Mouse (Mus musculus) heart, embryonic 11.5 days (tissue): ENCODE data around the gene 4930438A08Rik. TPM values are rescaled to one million over a fixed set of nuclear protein-coding genes. Genes with fewer than 3 reads are reported as not detected.

ENCODE experiments used
- ATAC-seq: fragments of 200-750 bp; cut with Nextera tagmentation; replicated peaks from 2 replicates; pipeline ENCODE4 v1.8.0; 2017; ENCODE audit warnings: moderate library complexity; ENCODE audit not compliant: insufficient number of reproducible peaks, low FRiP score, low TSS enrichment
- H3K27ac ChIP-seq: fragments of 300-500 bp; sonication (generic); 2 replicates; pipeline ENCODE4 v1.5.1; 2014; ENCODE audit warnings: mild to moderate bottlenecking, low read depth, low read length
- H3K27me3 ChIP-seq: fragments of 300-500 bp; sonication (generic); 2 replicates; pipeline ENCODE4 v1.6.1; 2014; ENCODE audit warnings: mild to moderate bottlenecking, low read length, mixed read lengths; ENCODE audit not compliant: control insufficient read depth, insufficient read depth
- H3K36me3 ChIP-seq: fragments of 300-500 bp; sonication (generic); 2 replicates; pipeline ENCODE4 v1.6.1; 2014; ENCODE audit warnings: mild to moderate bottlenecking, low read length, moderate library complexity, mixed read lengths; ENCODE audit not compliant: control insufficient read depth, insufficient read depth
- H3K4me1 ChIP-seq: fragments of 300-500 bp; sonication (generic); 2 replicates; pipeline ENCODE4 v1.6.1; 2014; ENCODE audit warnings: low read length; ENCODE audit not compliant: control insufficient read depth, insufficient read depth
- H3K4me2 ChIP-seq: fragments of 300-500 bp; sonication (generic); 2 replicates; pipeline ENCODE4 v1.6.1; 2014; ENCODE audit warnings: mild to moderate bottlenecking, moderate library complexity
- H3K4me3 ChIP-seq: fragments of 300-500 bp; sonication (generic); 2 replicates; pipeline ENCODE4 v1.5.1; 2014; ENCODE audit warnings: low read depth, low read length
- H3K9ac ChIP-seq: fragments of 300-500 bp; sonication (generic); 2 replicates; pipeline ENCODE4 v1.6.1; 2014; ENCODE audit warnings: mild to moderate bottlenecking, low read depth, low read length, moderate library complexity
- H3K9me3 ChIP-seq: fragments of 300-500 bp; sonication (generic); replicated peaks from 2 replicates; pipeline ENCODE4 v1.6.1; 2016; ENCODE audit warnings: low read length; ENCODE audit not compliant: control insufficient read depth
- WGBS: fragments of 180-500 bp; shearing (Covaris S2); extraction: QIAGEN DNeasy Blood & Tissue Kit; methylation state at CpG from one replicate; pipeline ENCODE4 v1.1.7; 2014; ENCODE audit not compliant: insufficient replicate concordance; 5-methylcytosine and 5-hydroxymethylcytosine counted together
- polyA plus RNA-seq: library from polyadenylated mRNA; unstranded; fragments of >200 nt; fragmentation: Nextera tagmentation; extraction: Ambion mirVana; gene quantifications from 2 replicates; pipeline ENCODE4 v1.2.1, GENCODE M21; 2014

Gene 4930438A08Rik
- polyA plus RNA-seq, 1 experiment from 2014 or later: not detected

DNA sequence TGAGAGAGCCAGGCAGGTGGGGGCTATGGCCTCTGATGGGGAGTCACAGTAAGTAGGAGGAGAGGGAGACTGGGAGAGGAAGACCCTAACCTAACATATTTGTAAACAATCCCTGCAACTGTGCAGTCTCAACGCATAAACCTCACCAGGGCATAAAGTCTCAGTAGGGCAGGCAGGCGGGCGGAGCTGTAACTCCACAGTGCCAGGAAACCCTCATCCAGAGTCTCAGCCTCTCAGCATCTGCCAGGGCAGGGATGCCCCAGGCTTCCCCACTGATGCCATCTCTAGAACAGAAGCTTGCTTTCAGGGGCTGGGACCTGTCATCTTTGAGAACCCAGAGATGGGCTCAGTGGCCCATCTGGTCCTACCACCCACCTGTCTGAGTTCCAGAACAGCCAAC is 12.3 kb upstream of the 4930438A08Rik start:
- no peak overlapping the region for H3K27ac ChIP-seq
- no peaks in the 10 kb centered on the region for H3K27me3 ChIP-seq
- 78% methylated on average over 3 of the region's 3 CpGs for WGBS
- H3K4me1 ChIP-seq: no peaks in the 10 kb centered on the region
- H3K4me3 ChIP-seq: no peak overlapping the region
- no peak overlapping the region for H3K9ac ChIP-seq
- no peak overlapping the region for H3K4me2 ChIP-seq
- ATAC-seq: no peak
- no peaks in the 10 kb centered on the region for H3K36me3 ChIP-seq
- no peaks in the 10 kb centered on the region for H3K9me3 ChIP-seq

DNA sequence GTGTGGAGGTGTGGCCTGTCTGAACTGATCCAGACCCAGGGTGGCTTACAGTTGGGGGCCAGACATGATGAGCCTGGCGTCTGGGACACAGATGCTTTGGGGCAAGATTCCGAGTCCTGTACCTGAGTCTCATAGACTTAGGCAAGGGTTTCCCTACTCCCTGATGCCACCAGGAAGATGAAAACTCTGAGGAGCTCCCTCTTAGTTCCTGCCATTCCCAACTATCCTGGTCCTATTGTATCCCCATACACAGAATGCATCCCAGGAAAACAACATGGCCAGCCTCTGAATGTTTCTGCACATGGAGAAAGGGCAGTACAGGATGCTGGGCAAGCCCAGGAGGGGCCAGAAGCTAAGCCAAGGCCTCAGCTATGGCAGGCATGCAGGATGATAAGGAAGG is 11.1 kb upstream of the 4930438A08Rik start:
- Histone ChIP-seq H3K36me3 (no peaks in the 10 kb centered on the region), H3K9me3 (no peaks in the 10 kb centered on the region), H3K27ac (no peak overlapping the region), H3K4me2 (no peak overlapping the region), H3K4me1 (no peaks in the 10 kb centered on the region), H3K9ac (no peak overlapping the region), H3K4me3 (no peak overlapping the region), H3K27me3 (no peaks in the 10 kb centered on the region)
- no peak for ATAC-seq
- 64% methylated on average over 2 of the region's 2 CpGs for WGBS

DNA sequence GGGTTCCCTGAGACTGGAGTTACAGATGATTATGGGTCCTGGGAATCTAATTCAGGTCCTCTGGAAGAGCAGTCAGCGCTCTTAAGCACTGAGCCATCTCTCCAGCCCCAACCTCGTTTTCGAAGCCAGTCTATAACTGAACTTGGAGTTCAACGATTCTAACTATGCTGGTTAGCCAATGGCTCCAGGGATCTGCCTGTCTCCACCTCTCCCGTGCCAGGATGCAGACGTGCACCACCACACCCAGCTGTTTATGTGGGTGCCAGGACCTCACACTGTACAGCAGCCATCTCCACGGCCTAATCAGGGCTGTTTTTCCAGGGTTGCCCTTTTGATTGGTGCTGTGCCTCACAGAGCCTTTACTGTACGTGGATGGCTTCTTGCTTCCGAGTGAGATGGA is 10.1 kb upstream of the 4930438A08Rik start:
- no peaks in the 10 kb centered on the region for H3K9me3 ChIP-seq
- H3K27ac ChIP-seq: no peak overlapping the region
- 72% methylated on average over 9 of the region's 9 CpGs for WGBS
- H3K36me3 ChIP-seq: no peaks in the 10 kb centered on the region
- no peak for ATAC-seq
- H3K4me3 ChIP-seq: no peak overlapping the region
- no peaks in the 10 kb centered on the region for H3K4me1 ChIP-seq
- H3K9ac ChIP-seq: no peak overlapping the region
- H3K4me2 ChIP-seq: no peak overlapping the region
- H3K27me3 ChIP-seq: no peaks in the 10 kb centered on the region

DNA sequence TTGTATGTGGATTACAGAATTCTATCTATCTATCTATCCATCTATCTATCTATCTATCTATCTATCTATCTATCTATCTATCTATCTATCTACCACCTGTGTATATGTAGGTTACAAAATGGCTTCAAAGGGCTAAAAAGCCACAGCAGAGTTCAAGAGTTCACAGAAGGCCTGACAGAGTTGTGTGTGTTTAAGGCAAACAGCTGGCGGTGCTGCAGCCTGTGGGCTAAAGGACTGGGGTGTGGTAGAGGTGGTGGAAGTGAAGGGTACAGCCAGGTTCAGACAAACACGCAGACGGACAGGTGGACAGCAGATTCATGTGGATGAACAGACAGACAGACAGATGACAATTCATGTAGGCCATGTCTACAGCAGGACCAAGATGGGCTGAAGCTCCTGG is 6.3 kb upstream of the 4930438A08Rik start:
- H3K4me2 ChIP-seq: no peak overlapping the region

DNA sequence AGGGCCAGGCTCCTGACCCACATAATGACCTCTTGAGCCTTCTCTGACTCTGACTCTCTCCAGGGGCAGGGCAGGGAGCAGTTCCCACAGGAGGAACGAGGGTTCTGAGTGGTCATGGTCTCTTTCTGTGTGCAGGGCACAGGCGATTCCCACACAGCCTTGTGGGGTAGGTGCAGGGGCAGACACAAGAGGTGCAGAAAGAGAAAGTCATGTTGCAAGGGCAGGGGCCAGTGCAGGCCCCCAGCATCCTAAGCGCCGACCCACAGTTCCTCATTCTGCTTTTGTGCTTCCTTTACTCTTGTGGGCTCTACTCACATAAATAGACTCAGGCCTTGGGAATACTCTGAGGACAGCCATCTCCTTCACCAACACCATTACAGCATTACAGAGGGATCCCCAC is 1.2 kb downstream of the 4930438A08Rik start:
- 68% methylated on average over 4 of the region's 4 CpGs for WGBS
- Histone ChIP-seq H3K4me2 (no peak overlapping the region), H3K4me3 (no peak overlapping the region), H3K27ac (no peak overlapping the region), H3K27me3 (no peaks in the 10 kb centered on the region), H3K36me3 (no peaks in the 10 kb centered on the region), H3K4me1 (no peaks in the 10 kb centered on the region), H3K9me3 (no peaks in the 10 kb centered on the region), H3K9ac (no peak overlapping the region)
- no peak for ATAC-seq

More for the DNA sequence above, 6.3 kb upstream of the 4930438A08Rik start:
- 89% methylated on average over 3 of the region's 3 CpGs for WGBS
- no peaks in the 10 kb centered on the region for H3K4me1 ChIP-seq
- no peaks in the 10 kb centered on the region for H3K36me3 ChIP-seq
- no peaks in the 10 kb centered on the region for H3K9me3 ChIP-seq
- no peak overlapping the region for H3K27ac ChIP-seq
- no peak overlapping the region for H3K4me3 ChIP-seq
- ATAC-seq: no peak
- H3K27me3 ChIP-seq: no peaks in the 10 kb centered on the region
- no peak overlapping the region for H3K9ac ChIP-seq

DNA sequence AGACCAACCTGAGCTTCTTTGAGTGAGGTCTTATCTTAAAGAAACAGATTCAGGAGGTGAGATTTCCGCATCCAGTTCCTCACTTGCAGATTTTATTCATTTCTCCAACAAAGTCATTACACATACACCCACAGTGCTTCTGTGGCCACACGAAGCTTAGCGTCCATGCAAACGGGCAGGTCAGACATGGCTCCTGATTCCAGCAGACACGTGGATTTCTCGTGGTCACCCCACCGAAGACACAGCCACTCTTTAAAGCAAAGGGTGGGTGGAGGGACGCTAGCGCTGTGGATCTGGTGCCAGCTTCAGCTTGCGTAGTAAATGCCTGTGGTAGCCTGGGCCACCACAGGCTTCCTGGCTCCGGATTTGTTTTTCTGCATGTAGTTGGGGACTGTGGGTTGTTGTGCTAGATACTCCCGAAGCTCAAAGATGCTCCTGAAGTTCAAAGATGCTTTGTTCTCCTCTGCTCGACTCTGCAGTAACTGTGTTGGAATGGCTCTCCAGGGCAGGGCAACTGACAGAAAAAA is 7.4 kb downstream of the 4930438A08Rik start:
- Histone ChIP-seq H3K4me3 (no peak overlapping the region), H3K4me1 (no peaks in the 10 kb centered on the region), H3K9ac (no peak overlapping the region), H3K36me3 (no peaks in the 10 kb centered on the region), H3K27ac (no peak overlapping the region), H3K27me3 (no peaks in the 10 kb centered on the region), H3K4me2 (no peak overlapping the region), H3K9me3 (no peaks in the 10 kb centered on the region)
- WGBS: 80% methylated on average over 13 of the region's 13 CpGs
- ATAC-seq: no peak

DNA sequence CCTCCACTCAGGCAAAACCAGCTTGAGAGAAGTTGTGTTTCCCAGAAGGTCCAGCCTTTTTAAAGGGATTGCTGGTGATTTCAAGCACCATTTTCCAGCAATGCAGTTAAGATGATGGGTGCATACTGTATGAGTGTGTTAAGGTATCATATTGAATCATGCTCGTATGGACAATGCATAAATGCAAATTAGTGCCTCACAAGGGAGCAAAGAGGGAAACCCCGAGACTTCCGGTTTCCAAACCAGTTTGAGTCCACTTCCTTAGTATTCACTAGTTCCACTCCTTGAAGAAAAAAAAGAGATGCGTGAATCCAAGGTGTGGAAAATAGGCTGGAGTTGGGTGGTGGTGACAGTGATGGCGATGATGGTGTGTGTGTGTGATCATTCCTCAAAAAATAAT is 7.9 kb downstream of the 4930438A08Rik start:
- no peak overlapping the region for H3K4me2 ChIP-seq
- WGBS: 69% methylated on average over 5 of the region's 5 CpGs
- H3K4me3 ChIP-seq: no peak overlapping the region
- H3K4me1 ChIP-seq: no peaks in the 10 kb centered on the region
- H3K27me3 ChIP-seq: no peaks in the 10 kb centered on the region
- no peaks in the 10 kb centered on the region for H3K9me3 ChIP-seq
- no peak for ATAC-seq
- H3K27ac ChIP-seq: no peak overlapping the region
- no peaks in the 10 kb centered on the region for H3K36me3 ChIP-seq
- H3K9ac ChIP-seq: no peak overlapping the region

DNA sequence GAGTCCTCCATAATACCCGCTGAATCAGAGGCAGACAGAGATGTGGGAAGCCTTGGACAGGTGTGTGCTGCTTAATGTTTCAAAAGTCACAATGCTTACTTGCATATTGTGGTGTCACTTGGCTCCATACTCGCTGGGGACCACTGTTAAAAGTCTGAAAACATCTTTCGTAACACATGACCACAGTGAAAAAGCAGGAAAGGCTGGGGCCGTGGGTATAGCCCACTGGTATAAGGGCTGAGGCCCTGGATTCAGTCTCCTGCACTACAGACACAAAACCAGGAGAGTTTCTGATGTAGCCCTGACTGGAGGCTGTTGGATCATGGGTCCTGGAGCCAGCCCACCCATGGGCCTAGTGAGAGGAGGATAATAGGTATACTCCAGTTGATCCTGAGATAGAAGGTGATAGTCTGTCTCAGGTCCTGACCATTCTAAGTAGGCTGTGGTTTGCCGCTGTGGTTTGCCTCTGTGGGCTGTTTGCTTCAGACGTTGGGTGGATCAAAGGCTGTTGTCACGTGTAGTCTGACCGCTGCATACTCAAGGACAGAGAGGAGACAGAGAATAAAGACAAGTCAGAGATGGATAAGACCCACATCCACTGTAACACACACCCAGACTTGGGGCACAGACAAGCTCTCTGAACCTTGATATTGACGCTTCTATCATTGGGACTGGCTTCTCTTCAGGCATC is 15.5 kb downstream of the 4930438A08Rik start:
- no peak overlapping the region for H3K4me2 ChIP-seq
- no peaks in the 10 kb centered on the region for H3K36me3 ChIP-seq
- no peaks in the 10 kb centered on the region for H3K4me1 ChIP-seq
- H3K9me3 ChIP-seq: no peaks in the 10 kb centered on the region
- H3K27ac ChIP-seq: no peak overlapping the region
- 66% methylated on average over 9 of the region's 9 CpGs for WGBS
- H3K4me3 ChIP-seq: no peak overlapping the region
- no peaks in the 10 kb centered on the region for H3K27me3 ChIP-seq
- no peak overlapping the region for H3K9ac ChIP-seq
- ATAC-seq: no peak

DNA sequence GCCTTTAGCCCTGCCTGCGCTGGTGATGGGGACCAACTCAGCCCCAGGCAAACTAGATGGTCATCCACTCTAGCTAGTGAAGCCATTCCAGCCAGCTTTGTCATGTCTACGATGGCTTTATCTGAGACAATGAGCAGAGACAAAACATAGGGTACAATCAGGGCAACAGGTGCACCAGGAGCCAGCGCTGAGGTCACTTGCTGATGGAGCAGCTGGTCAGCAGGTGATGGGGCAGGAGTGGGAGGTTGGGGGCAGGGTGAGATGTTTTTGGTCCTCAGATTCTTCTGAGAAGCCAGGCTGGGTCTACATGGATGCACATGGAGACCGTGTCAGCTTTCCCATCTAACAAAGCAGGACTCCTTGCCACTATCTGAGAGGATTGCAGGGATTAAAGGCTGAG is 16.2 kb downstream of the 4930438A08Rik start:
- Histone ChIP-seq H3K4me3 (no peak overlapping the region), H3K4me2 (no peak overlapping the region), H3K9ac (no peak overlapping the region), H3K4me1 (no peaks in the 10 kb centered on the region), H3K9me3 (no peaks in the 10 kb centered on the region), H3K36me3 (no peaks in the 10 kb centered on the region), H3K27ac (no peak overlapping the region), H3K27me3 (no peaks in the 10 kb centered on the region)
- no peak for ATAC-seq
- 78% methylated on average over 4 of the region's 4 CpGs for WGBS
